Mouse (Mus musculus): ENCODE results near the gene Rbm47. TPM values are rescaled to one million over a fixed set of nuclear protein-coding genes. Genes with fewer than 3 reads are reported as not detected.

Gene Rbm47
- polyA plus RNA-seq, 1 experiment from 2014 or later, result 45.6 TPM

DNA sequence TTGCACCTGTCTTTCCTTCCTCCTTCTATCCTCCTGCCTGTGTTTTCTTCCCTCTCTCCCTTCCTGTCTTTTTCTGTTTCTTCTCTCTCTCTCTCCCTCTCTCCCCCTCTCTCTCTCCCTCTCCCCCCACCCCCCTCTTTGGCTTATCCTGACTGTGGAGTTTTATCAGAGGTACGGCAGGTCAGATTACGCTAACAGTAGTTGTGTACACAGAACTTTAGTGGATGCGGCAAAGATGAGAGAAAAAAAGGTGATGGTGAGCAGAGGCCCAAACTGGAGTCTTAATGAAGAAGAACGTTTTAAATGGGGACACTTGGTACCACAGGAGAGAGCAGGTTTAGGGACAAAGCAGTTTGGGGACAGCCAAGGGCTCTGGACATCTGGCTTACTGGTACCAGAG is 83.3 kb downstream of the Rbm47 start:
- H3K9me3 ChIP-seq (ENCODE audit: control insufficient read depth, low read length), result no peaks in the 10 kb centered on the region

DNA sequence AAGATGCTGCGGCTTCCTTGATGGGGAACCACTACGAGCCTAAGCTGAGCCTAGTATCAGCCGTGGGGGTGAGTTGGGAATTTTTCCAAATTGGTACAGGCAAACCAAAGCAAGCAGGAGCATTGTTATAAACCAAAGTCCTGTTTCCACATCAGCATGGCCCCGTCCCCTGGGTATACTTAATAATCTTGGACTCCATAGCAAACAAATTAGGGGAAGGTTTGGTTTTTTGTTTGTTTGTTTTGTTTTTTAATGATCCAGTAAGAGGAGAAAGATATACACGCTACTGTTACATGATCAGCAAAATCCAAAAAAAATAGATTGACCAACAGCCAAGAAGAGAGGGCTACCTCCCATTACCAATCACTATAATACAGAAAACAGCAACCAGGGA is 84.0 kb downstream of the Rbm47 start:
- Histone ChIP-seq H3K9ac (ENCODE audit: low read depth, low read length) (no peak overlapping the region), H3K4me3 (ENCODE audit: low read length) (no peak overlapping the region), H3K9me3 (ENCODE audit: control insufficient read depth, low read length) (no peaks in the 10 kb centered on the region), H3K36me3 (ENCODE audit: control insufficient read depth, insufficient read depth, low read length) (no peaks in the 10 kb centered on the region), H3K27ac (ENCODE audit: low read depth, low read length) (no peak overlapping the region), H3K4me1 (ENCODE audit: control insufficient read depth, insufficient read depth, low read length) (0 out of 2 replicates have a peak, but pooled peaks cover 3% of the 10 kb centered on the region), H3K4me2 (replicated peaks; ENCODE audit: low read depth, low read length) (no peak overlapping the region), H3K27me3 (ENCODE audit: control insufficient read depth, insufficient read depth, low read length) (no peaks in the 10 kb centered on the region)
- no peak for ATAC-seq (ENCODE audit: low FRiP score, low TSS enrichment)
- WGBS, result 91% methylated on average over 5 of the region's 5 CpGs

More for the DNA sequence above, 83.3 kb downstream of the Rbm47 start:
- H3K27ac ChIP-seq (ENCODE audit: low read depth, low read length), result no peak overlapping the region
- no peak overlapping the region for H3K4me3 ChIP-seq (ENCODE audit: low read length)
- 67% methylated on average over 4 of the region's 4 CpGs for WGBS
- H3K4me1 ChIP-seq (ENCODE audit: control insufficient read depth, insufficient read depth, low read length), result 0 out of 2 replicates have a peak, but pooled peaks cover 3% of the 10 kb centered on the region
- no peak for ATAC-seq (ENCODE audit: low FRiP score, low TSS enrichment)
- no peaks in the 10 kb centered on the region for H3K36me3 ChIP-seq (ENCODE audit: control insufficient read depth, insufficient read depth, low read length)
- H3K27me3 ChIP-seq (ENCODE audit: control insufficient read depth, insufficient read depth, low read length), result no peaks in the 10 kb centered on the region
- H3K4me2 ChIP-seq (replicated peaks; ENCODE audit: low read depth, low read length), result no peak overlapping the region
- H3K9ac ChIP-seq (ENCODE audit: low read depth, low read length), result no peak overlapping the region

DNA sequence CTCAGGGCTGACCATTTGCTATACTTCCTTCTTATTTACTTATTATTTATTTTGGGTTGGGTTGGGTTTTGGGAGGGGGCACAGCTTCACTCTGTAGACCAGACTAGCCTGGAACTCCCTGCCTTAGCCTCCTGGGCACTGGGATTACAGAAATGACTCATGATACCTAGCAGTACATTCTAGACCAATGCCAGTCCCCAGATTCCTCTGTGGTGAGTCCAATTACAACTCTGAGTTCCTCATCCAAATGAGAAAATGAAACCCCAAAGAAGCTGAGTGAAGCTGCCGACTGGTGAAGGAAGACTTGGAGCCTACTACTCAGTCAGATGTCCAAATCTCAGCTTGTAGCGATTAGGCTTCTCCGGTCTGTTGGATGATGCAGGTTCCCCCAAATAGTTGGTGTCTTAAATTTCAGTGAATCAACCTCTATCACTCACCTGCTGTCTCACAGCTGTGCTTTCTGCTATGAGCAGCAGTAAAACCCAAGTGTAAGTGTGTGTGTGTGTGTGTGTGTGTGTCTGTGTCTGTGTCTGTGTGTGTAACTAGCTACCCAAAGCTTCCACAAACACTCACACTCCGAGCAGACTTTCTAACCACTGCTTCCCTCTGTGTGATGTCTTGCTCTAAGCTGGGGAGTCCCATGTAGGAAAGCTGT is 84.5 kb downstream of the Rbm47 start:
- no peaks in the 10 kb centered on the region for H3K27me3 ChIP-seq (ENCODE audit: control insufficient read depth, insufficient read depth, low read length)
- H3K4me2 ChIP-seq (replicated peaks; ENCODE audit: low read depth, low read length), result no peak overlapping the region
- no peak overlapping the region for H3K27ac ChIP-seq (ENCODE audit: low read depth, low read length)
- H3K4me1 ChIP-seq (ENCODE audit: control insufficient read depth, insufficient read depth, low read length), result 0 out of 2 replicates have a peak, but pooled peaks cover 3% of the 10 kb centered on the region
- no peaks in the 10 kb centered on the region for H3K36me3 ChIP-seq (ENCODE audit: control insufficient read depth, insufficient read depth, low read length)
- no peak for ATAC-seq (ENCODE audit: low FRiP score, low TSS enrichment)
- no peak overlapping the region for H3K9ac ChIP-seq (ENCODE audit: low read depth, low read length)
- WGBS, result 86% methylated on average over 4 of the region's 4 CpGs
- no peaks in the 10 kb centered on the region for H3K9me3 ChIP-seq (ENCODE audit: control insufficient read depth, low read length)
- H3K4me3 ChIP-seq (ENCODE audit: low read length), result no peak overlapping the region

DNA sequence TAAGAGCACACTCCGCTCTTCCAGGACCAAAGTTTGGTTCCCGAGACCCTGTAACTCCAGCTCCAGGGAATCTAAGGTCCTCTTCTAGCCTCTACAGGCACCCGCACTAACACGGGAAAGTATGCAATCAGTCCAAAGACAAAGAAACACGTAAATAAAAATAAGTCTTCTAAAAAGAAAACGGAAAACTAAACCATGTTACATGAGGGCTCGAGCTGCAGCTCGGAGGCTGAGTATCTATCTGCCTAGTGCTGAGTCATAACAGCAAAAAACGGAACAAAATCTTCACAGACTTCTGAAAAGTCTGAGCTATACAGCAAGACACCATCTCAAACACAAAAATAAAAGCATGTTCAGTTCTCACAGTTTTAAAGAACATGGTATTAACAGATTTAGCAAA is 86.0 kb downstream of the Rbm47 start:
- no peak overlapping the region for H3K27ac ChIP-seq (ENCODE audit: low read depth, low read length)
- no peaks in the 10 kb centered on the region for H3K36me3 ChIP-seq (ENCODE audit: control insufficient read depth, insufficient read depth, low read length)
- 89% methylated on average over 9 of the region's 9 CpGs for WGBS
- no peak overlapping the region for H3K9ac ChIP-seq (ENCODE audit: low read depth, low read length)
- peaks cover 6% of the 10 kb centered on the region; the same call in 1 of the 2 replicates for H3K4me1 ChIP-seq (ENCODE audit: control insufficient read depth, insufficient read depth, low read length)
- no peak overlapping the region for H3K4me2 ChIP-seq (replicated peaks; ENCODE audit: low read depth, low read length)
- no peaks in the 10 kb centered on the region for H3K27me3 ChIP-seq (ENCODE audit: control insufficient read depth, insufficient read depth, low read length)
- H3K4me3 ChIP-seq (ENCODE audit: low read length), result no peak overlapping the region
- H3K9me3 ChIP-seq (ENCODE audit: control insufficient read depth, low read length), result no peaks in the 10 kb centered on the region
- no peak for ATAC-seq (ENCODE audit: low FRiP score, low TSS enrichment)

DNA sequence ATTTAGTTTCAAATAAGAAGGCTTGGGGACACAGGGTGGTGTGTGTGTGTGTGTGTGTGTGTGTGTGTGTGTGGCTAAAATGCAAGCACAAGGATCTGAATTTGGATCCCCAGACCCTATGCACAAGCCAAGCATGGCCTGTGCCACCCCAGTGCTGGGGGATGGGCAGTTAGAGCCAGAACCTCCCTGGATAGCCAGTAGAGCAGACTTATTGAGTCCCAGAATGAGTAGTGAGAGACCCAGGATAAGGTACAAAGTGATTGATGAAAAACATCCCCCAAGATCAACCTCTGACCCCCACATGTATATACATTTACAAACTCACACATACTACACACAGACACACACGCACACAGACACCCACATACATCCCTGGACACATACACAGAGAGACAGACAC is 86.6 kb downstream of the Rbm47 start:
- no peaks in the 10 kb centered on the region for H3K9me3 ChIP-seq (ENCODE audit: control insufficient read depth, low read length)
- ATAC-seq (ENCODE audit: low FRiP score, low TSS enrichment), result no peak
- peaks cover 6% of the 10 kb centered on the region; the same call in 1 of the 2 replicates for H3K4me1 ChIP-seq (ENCODE audit: control insufficient read depth, insufficient read depth, low read length)
- no peak overlapping the region for H3K4me2 ChIP-seq (replicated peaks; ENCODE audit: low read depth, low read length)
- H3K27me3 ChIP-seq (ENCODE audit: control insufficient read depth, insufficient read depth, low read length), result no peaks in the 10 kb centered on the region
- no peak overlapping the region for H3K4me3 ChIP-seq (ENCODE audit: low read length)
- no peak overlapping the region for H3K9ac ChIP-seq (ENCODE audit: low read depth, low read length)
- no peak overlapping the region for H3K27ac ChIP-seq (ENCODE audit: low read depth, low read length)
- WGBS, result 90% methylated on average over 1 of the region's 1 CpGs
- H3K36me3 ChIP-seq (ENCODE audit: control insufficient read depth, insufficient read depth, low read length), result no peaks in the 10 kb centered on the region

DNA sequence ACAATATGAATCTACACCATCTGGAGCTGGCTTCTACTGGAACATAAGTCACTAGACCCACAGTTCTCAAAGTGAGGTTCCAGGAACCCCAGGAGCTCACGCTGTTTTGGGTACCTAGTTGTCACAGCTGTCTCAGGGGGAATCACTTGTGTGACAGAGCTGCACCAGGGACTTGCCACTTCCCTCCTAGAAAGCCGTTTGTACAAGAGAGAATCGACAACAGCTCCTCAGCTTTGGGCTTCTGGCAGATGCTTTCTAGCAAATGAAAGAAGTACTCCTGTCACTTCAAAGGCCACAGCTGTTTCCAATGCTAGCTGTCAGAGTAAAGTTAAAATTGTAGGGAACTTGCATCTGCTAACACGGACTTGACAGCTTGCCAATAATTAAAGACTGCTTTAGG is 87.4 kb downstream of the Rbm47 start:
- Histone ChIP-seq H3K27ac (ENCODE audit: low read depth, low read length) (no peak overlapping the region), H3K4me1 (ENCODE audit: control insufficient read depth, insufficient read depth, low read length) (peaks cover 6% of the 10 kb centered on the region; the same call in 1 of the 2 replicates), H3K9me3 (ENCODE audit: control insufficient read depth, low read length) (no peaks in the 10 kb centered on the region), H3K4me2 (replicated peaks; ENCODE audit: low read depth, low read length) (no peak overlapping the region), H3K4me3 (ENCODE audit: low read length) (no peak overlapping the region), H3K9ac (ENCODE audit: low read depth, low read length) (no peak overlapping the region), H3K36me3 (ENCODE audit: control insufficient read depth, insufficient read depth, low read length) (no peaks in the 10 kb centered on the region), H3K27me3 (ENCODE audit: control insufficient read depth, insufficient read depth, low read length) (no peaks in the 10 kb centered on the region)
- WGBS, result 44% methylated on average over 4 of the region's 4 CpGs
- ATAC-seq (ENCODE audit: low FRiP score, low TSS enrichment), result no peak

DNA sequence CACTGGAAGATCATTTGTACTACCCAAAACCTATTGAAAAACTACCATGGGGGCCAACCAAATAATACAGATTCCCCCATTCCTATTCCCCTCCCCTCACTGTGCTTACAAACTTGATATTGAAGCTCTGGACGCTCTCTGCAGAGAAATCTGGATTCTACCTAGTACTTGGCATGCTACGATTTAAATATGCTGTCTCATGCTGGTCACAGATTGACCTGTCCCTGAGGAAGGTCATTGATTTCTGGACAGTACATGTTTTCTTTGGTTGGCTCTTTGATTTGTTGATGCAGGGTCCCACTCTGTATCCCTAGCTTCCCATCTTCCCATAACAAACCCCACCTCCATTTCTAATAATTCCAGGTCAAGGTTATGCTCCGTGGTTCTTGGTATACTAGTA is 88.4 kb downstream of the Rbm47 start:
- H3K9ac ChIP-seq (ENCODE audit: low read depth, low read length), result no peak overlapping the region
- ATAC-seq (ENCODE audit: low FRiP score, low TSS enrichment), result no peak
- no peaks in the 10 kb centered on the region for H3K36me3 ChIP-seq (ENCODE audit: control insufficient read depth, insufficient read depth, low read length)
- 86% methylated on average over 3 of the region's 3 CpGs for WGBS
- no peak overlapping the region for H3K27ac ChIP-seq (ENCODE audit: low read depth, low read length)
- H3K4me3 ChIP-seq (ENCODE audit: low read length), result no peak overlapping the region
- H3K27me3 ChIP-seq (ENCODE audit: control insufficient read depth, insufficient read depth, low read length), result no peaks in the 10 kb centered on the region
- peaks cover 6% of the 10 kb centered on the region; the same call in 1 of the 2 replicates for H3K4me1 ChIP-seq (ENCODE audit: control insufficient read depth, insufficient read depth, low read length)
- no peaks in the 10 kb centered on the region for H3K9me3 ChIP-seq (ENCODE audit: control insufficient read depth, low read length)
- no peak overlapping the region for H3K4me2 ChIP-seq (replicated peaks; ENCODE audit: low read depth, low read length)

DNA sequence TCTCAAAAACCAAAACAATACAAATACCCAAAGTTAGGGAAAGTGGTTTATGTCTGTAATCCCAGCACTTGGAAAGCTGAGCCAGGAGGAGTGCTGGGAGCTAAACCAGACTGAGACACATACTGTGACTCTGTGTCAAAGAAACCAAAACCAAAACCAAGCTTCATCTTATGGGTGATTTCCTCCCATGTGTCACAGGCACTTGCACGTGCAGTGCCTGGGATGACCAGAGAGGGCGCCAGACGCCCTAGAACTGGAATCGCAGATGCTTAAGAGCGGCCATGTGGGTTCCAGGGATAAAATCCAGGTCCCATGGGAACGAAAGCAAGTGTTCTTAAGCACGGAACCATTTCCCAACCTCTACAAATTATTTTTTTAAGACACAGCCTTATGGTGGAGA is 89.6 kb downstream of the Rbm47 start:
- no peak for ATAC-seq (ENCODE audit: low FRiP score, low TSS enrichment)
- Histone ChIP-seq H3K27ac (ENCODE audit: low read depth, low read length) (no peak overlapping the region), H3K4me1 (ENCODE audit: control insufficient read depth, insufficient read depth, low read length) (peaks cover 9% of the 10 kb centered on the region; the same call in 1 of the 2 replicates), H3K4me2 (replicated peaks; ENCODE audit: low read depth, low read length) (no peak overlapping the region), H3K9me3 (ENCODE audit: control insufficient read depth, low read length) (no peaks in the 10 kb centered on the region), H3K27me3 (ENCODE audit: control insufficient read depth, insufficient read depth, low read length) (no peaks in the 10 kb centered on the region), H3K4me3 (ENCODE audit: low read length) (no peak overlapping the region), H3K36me3 (ENCODE audit: control insufficient read depth, insufficient read depth, low read length) (no peaks in the 10 kb centered on the region), H3K9ac (ENCODE audit: low read depth, low read length) (no peak overlapping the region)
- 40% methylated on average over 7 of the region's 7 CpGs for WGBS

DNA sequence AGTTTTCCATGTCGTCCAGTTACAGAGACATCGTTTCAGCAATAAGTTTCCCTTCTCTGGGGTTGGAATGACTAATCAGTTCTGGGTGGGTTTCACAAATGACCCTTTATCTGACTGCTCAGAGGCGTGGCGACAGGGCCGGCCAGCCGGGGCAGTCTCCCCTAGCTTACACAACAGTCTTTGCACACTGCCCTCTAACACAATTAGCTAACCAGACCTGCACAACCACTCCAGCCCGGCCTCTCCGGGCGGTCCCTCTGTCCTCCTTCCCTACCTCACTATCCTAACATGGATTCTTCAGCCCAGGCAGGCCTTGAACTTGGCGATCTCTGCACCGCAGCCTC is 90.7 kb downstream of the Rbm47 start:
- H3K9ac ChIP-seq (ENCODE audit: low read depth, low read length), result no peak overlapping the region
- H3K4me1 ChIP-seq (ENCODE audit: control insufficient read depth, insufficient read depth, low read length), result peaks cover 9% of the 10 kb centered on the region; the same call in 1 of the 2 replicates
- no peak for ATAC-seq (ENCODE audit: low FRiP score, low TSS enrichment)
- H3K27ac ChIP-seq (ENCODE audit: low read depth, low read length), result peak overlapping the region; percentile 84
- WGBS, result 66% methylated on average over 11 of the region's 11 CpGs
- no peaks in the 10 kb centered on the region for H3K27me3 ChIP-seq (ENCODE audit: control insufficient read depth, insufficient read depth, low read length)
- no peak overlapping the region for H3K4me2 ChIP-seq (replicated peaks; ENCODE audit: low read depth, low read length)
- H3K9me3 ChIP-seq (ENCODE audit: control insufficient read depth, low read length), result no peaks in the 10 kb centered on the region
- no peak overlapping the region for H3K4me3 ChIP-seq (ENCODE audit: low read length)
- H3K36me3 ChIP-seq (ENCODE audit: control insufficient read depth, insufficient read depth, low read length), result no peaks in the 10 kb centered on the region

Measured in kidney, embryonic 14.5 days (tissue).